8 mouse cellular contexts compared by ENCODE assay signal in the genomic region with DNA sequence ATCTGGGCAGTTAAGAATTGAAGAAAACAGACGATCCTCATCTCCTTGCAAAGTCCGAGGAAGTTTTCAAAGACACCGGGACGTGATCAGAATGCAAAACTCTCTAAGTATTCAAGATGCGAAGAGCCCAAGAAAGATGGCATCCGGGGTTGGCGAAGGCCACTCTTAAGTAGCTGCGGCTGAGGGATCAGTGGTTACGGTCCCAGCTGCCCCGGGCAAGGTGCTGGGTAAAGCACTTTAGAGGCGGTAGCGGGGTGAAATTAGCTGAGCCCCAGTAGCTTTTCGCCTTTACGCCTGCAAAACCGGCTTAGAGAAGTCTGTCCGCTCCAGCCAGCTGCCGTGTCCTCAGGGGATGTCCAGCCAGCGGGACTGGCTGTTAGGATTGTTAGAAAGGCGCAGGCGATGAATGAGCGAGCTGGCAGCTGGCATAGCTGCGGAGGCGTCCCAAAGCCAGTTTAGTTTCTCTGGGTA. TPM values are rescaled to one million over a fixed set of nuclear protein-coding genes. Genes with fewer than 3 reads are reported as not detected.
A peak's percentile ranks its signal among the peaks of the same experiment; 100 is the strongest.
DNase-seq lines count a peak whose midpoint lies in the region; ATAC-seq and TF ChIP-seq lines count a peak whose summit lies in the region.

No protein-coding gene starts in this region.

- no peaks in the 10 kb centered on the region for H3K36me3 ChIP-seq in forebrain, embryonic 14.5 days (ENCODE audit: control insufficient read depth, insufficient read depth, low read length)
- H3K36me3 ChIP-seq in lung, embryonic 16.5 days (ENCODE audit: control insufficient read depth, insufficient read depth, low read length): no peaks in the 10 kb centered on the region

- H3K4me3 ChIP-seq in forebrain, embryonic 14.5 days (ENCODE audit: low read depth, low read length): peak overlapping the region; percentile 69
- H3K4me3 ChIP-seq in lung, embryonic 16.5 days (ENCODE audit: low read length): peak overlapping the region; percentile 69

- no peak for TF ChIP-seq CTCF in brain, embryonic 14.5 days (IDR thresholded peaks at IDR 0.05; ENCODE audit: borderline replicate concordance, extremely low read depth, insufficient read depth, insufficient read length)

- H3K4me2 ChIP-seq in forebrain, embryonic 14.5 days (ENCODE audit: low read length): peak overlapping the region; percentile 91
- peak overlapping the region; percentile 94 for H3K4me2 ChIP-seq in lung, embryonic 16.5 days (ENCODE audit: low read depth, low read length)

- peak; percentile 25 to 28 for DNase-seq in B cell, adult 2 months
- DNase-seq in brain, embryonic 14.5 days (ENCODE audit: low read depth): peak; percentile 93
- DNase-seq in forebrain, embryonic 14.5 days (ENCODE audit: low spot score): peak; percentile 89
- peak; percentile 54 for DNase-seq in layer of hippocampus, adult 9-11 months
- DNase-seq in retina, postnatal 1 day: peak; percentile 87
- DNase-seq in natural killer cell, adult 2 months (ENCODE audit: low spot score in 2 of 2): no peak

- no peaks in the 10 kb centered on the region for H3K27me3 ChIP-seq in forebrain, embryonic 14.5 days (replicated peaks; ENCODE audit: control insufficient read depth, insufficient read depth, low read length)
- peaks cover 6% of the 10 kb centered on the region; the same call in 1 of the 2 replicates for H3K27me3 ChIP-seq in lung, embryonic 16.5 days (ENCODE audit: control insufficient read depth, insufficient read depth, low read depth, low read length)

- H3K9me3 ChIP-seq in forebrain, embryonic 14.5 days (replicated peaks; ENCODE audit: control insufficient read depth, low read length): 0 out of 2 replicates have a peak, but pooled peaks cover 2% of the 10 kb centered on the region
- H3K9me3 ChIP-seq in lung, embryonic 16.5 days (ENCODE audit: control insufficient read depth, low read length): no peaks in the 10 kb centered on the region

- ATAC-seq in forebrain, embryonic 14.5 days: peak; percentile 43
- peak; percentile 62 to 68 for ATAC-seq in hematopoietic stem cell, adult 5-6 weeks (replicated peaks in 1 of 2; ENCODE audit: insufficient read depth in 1 of 2, low FRiP score in 2 of 2, low TSS enrichment in 1 of 2, low read depth in 1 of 2, poor library complexity in 2 of 2, severe bottlenecking in 2 of 2)
- no peak for ATAC-seq in lung, embryonic 16.5 days (ENCODE audit: low read depth)

- H3K27ac ChIP-seq in forebrain, embryonic 14.5 days (ENCODE audit: low read depth, low read length): peak overlapping the region; percentile 90
- H3K27ac ChIP-seq in lung, embryonic 16.5 days (ENCODE audit: low read length): peak overlapping the region; percentile 57

- under 1% methylated on average over 23 of the region's 23 CpGs for WGBS in forebrain, embryonic 14.5 days
- WGBS in lung, embryonic 16.5 days: 1% methylated on average over 23 of the region's 23 CpGs

- H3K4me1 ChIP-seq in forebrain, embryonic 14.5 days (ENCODE audit: control insufficient read depth, insufficient read depth, low read length): 0 out of 2 replicates have a peak, but pooled peaks cover 5% of the 10 kb centered on the region
- H3K4me1 ChIP-seq in lung, embryonic 16.5 days (replicated peaks; ENCODE audit: control insufficient read depth, insufficient read depth, low read length): no peaks in the 10 kb centered on the region; the same call in 1 of the 2 replicates

- peak overlapping the region; percentile 71 for H3K9ac ChIP-seq in forebrain, embryonic 14.5 days (ENCODE audit: low read length)
- peak overlapping the region; percentile 73 for H3K9ac ChIP-seq in lung, embryonic 16.5 days (ENCODE audit: low read length)

- no peak for TF ChIP-seq POLR2A in brain, embryonic 14.5 days (IDR thresholded peaks at IDR 0.05; ENCODE audit: borderline replicate concordance, extremely low read depth, insufficient read depth, insufficient read length, poor library complexity, severe bottlenecking)

RNA-seq across cellular contexts. Expression of a gene that starts 0.9 kb away (rescaled TPM):
- 26.8 and 30.3 TPM in 2 replicates for polyA plus RNA-seq in brain, embryonic 14.5 days (2012; rRNA removed)
- 28.9 and 29.1 TPM in 2 replicates for polyA plus RNA-seq in forebrain, embryonic 14.5 days (2014; fragmentation: Nextera tagmentation; extraction: Ambion mirVana)
- total RNA-seq in hematopoietic stem cell, adult 5-6 weeks (2017): 0.69 and 4.6 TPM in 2 replicates
- 14.6 and 15.2 TPM in 2 replicates for polyA plus RNA-seq in lung, embryonic 16.5 days (2015; fragmentation: Nextera tagmentation; extraction: Ambion mirVana)

RNA-seq across cellular contexts. Expression of a gene that starts 39.3 kb away (rescaled TPM):
- polyA plus RNA-seq in brain, embryonic 14.5 days (2012; rRNA removed): 26.4 and 27.2 TPM in 2 replicates
- 35.4 and 43.7 TPM in 2 replicates for polyA plus RNA-seq in forebrain, embryonic 14.5 days (2014; fragmentation: Nextera tagmentation; extraction: Ambion mirVana)
- total RNA-seq in hematopoietic stem cell, adult 5-6 weeks (2017): 40.1 and 61.8 TPM in 2 replicates
- polyA plus RNA-seq in lung, embryonic 16.5 days (2015; fragmentation: Nextera tagmentation; extraction: Ambion mirVana): 44.2 and 47.0 TPM in 2 replicates

RNA-seq across cellular contexts. Expression of a gene that starts 59.9 kb away (rescaled TPM):
- 26.6 and 27.1 TPM in 2 replicates for polyA plus RNA-seq in brain, embryonic 14.5 days (2012; rRNA removed)
- polyA plus RNA-seq in forebrain, embryonic 14.5 days (2014; fragmentation: Nextera tagmentation; extraction: Ambion mirVana): 25.4 and 29.5 TPM in 2 replicates
- total RNA-seq in hematopoietic stem cell, adult 5-6 weeks (2017): 81.4 and 87.7 TPM in 2 replicates
- polyA plus RNA-seq in lung, embryonic 16.5 days (2015; fragmentation: Nextera tagmentation; extraction: Ambion mirVana): 38.5 and 39.4 TPM in 2 replicates

Comparison
In these comparisons a context has a peak if more than half of its experiments do, and no peak if none do; other contexts are left out.
1. DNase-seq: peak in B cell, adult 2 months (2 of 2), brain, embryonic 14.5 days (single experiment), forebrain, embryonic 14.5 days (single experiment), layer of hippocampus, adult 9-11 months (single experiment) and retina, postnatal 1 day (single experiment); none in natural killer cell, adult 2 months (0 of 2).